Mouse (Mus musculus): ENCODE data around the gene Gpatch3. TPM values are rescaled to one million over a fixed set of nuclear protein-coding genes. Genes with fewer than 3 reads are reported as not detected.

Gene Gpatch3
- total RNA-seq (2021) = 1 to 10 TPM; 6.3 to 8.5 TPM
- long read RNA-seq, transcript Gpatch3-201 (7 exons, 2,004 nt) = major isoform, 6 of 9 reads
- long read RNA-seq, partial matches to known transcripts = 1 of 9 reads
- long read RNA-seq, other reads (novel, unspliced or antisense) = 2 of 9 reads

- DNase-seq (ENCODE audit: low spot score in 2 of 2) = peak; percentile 91 to 92
These were observed at the start of gene Gpatch3 for GRCm38 (mm10) chr4:133574070-133574842. Gene Gpatch3, plus strand, starts transcription at chr4:133574745.

- no peak for DNase-seq (ENCODE audit: low spot score in 2 of 2)
These were observed 46.8 kb upstream of the Gpatch3 start for GRCm38 (mm10) chr4:133527788-133528187.

GRCm38 (mm10) chr4:133532777-133533176, 41.8 kb upstream of the Gpatch3 start:
- no peak for DNase-seq (ENCODE audit: low spot score in 2 of 2)

- DNase-seq (ENCODE audit: low spot score in 2 of 2) = no peak
These were observed 38.5 kb upstream of the Gpatch3 start for GRCm38 (mm10) chr4:133536081-133536480.

GRCm38 (mm10) chr4:133536652-133537051, 37.9 kb upstream of the Gpatch3 start:
- no peak for DNase-seq (ENCODE audit: low spot score in 2 of 2)

- DNase-seq (ENCODE audit: low spot score in 2 of 2) = peak; percentile 93 to 96
These were observed 29.0 kb upstream of the Gpatch3 start, which contains the start of gene Nudc for GRCm38 (mm10) chr4:133545272-133546231. Gene Nudc, minus strand, starts transcription at chr4:133545996.

- no peak for DNase-seq (ENCODE audit: low spot score in 2 of 2)
These were observed 22.5 kb upstream of the Gpatch3 start for GRCm38 (mm10) chr4:133552029-133552428.

GRCm38 (mm10) chr4:133552768-133553447, 21.6 kb upstream of the Gpatch3 start, which contains the start of gene Nr0b2:
Gene Nr0b2, plus strand, starts transcription at chr4:133553376.
- DNase-seq (ENCODE audit: low spot score in 2 of 2) = no peak

- DNase-seq (ENCODE audit: low spot score in 2 of 2) = no peak
These were observed 20.9 kb upstream of the Gpatch3 start for GRCm38 (mm10) chr4:133553448-133554330.

- no peak for DNase-seq (ENCODE audit: low spot score in 2 of 2)
These were observed 17.4 kb upstream of the Gpatch3 start for GRCm38 (mm10) chr4:133557041-133557717.

GRCm38 (mm10) chr4:133559846-133560245, 14.7 kb upstream of the Gpatch3 start:
- no peak for DNase-seq (ENCODE audit: low spot score in 2 of 2)

GRCm38 (mm10) chr4:133561622-133562021, 12.9 kb upstream of the Gpatch3 start:
- no peak for DNase-seq (ENCODE audit: low spot score in 2 of 2)

- peak; percentile 17 to 26 for DNase-seq (ENCODE audit: low spot score in 2 of 2)
These were observed 11.4 kb upstream of the Gpatch3 start for GRCm38 (mm10) chr4:133563123-133563571.

GRCm38 (mm10) chr4:133567251-133567650, 7.3 kb upstream of the Gpatch3 start:
- no peak for DNase-seq (ENCODE audit: low spot score in 2 of 2)

- DNase-seq (ENCODE audit: low spot score in 2 of 2) = no peak
These were observed 5.1 kb upstream of the Gpatch3 start for GRCm38 (mm10) chr4:133569291-133570065.

GRCm38 (mm10) chr4:133570066-133570466, 4.5 kb upstream of the Gpatch3 start:
- no peak for DNase-seq (ENCODE audit: low spot score in 2 of 2)

GRCm38 (mm10) chr4:133574843-133575202, 278 bp downstream of the Gpatch3 start:
- peak in 1 of 2 experiments; percentile 12 for DNase-seq (ENCODE audit: low spot score in 2 of 2)

- DNase-seq (ENCODE audit: low spot score in 2 of 2) = no peak
These were observed 3.4 kb downstream of the Gpatch3 start for GRCm38 (mm10) chr4:133577983-133578382.

- no peak for DNase-seq (ENCODE audit: low spot score in 2 of 2)
These were observed 9.1 kb downstream of the Gpatch3 start for GRCm38 (mm10) chr4:133583690-133584058.

Data from layer of hippocampus, postnatal 10 days (tissue).